Mouse (Mus musculus): Measurements from ENCODE around the gene Zmynd19.
A peak's percentile ranks its signal among the peaks of the same experiment; 100 is the strongest.

Zmynd19 gene

GRCm38 (mm10) chr2:24949421-24950188 lies at the start of gene Zmynd19:
Zmynd19 (plus strand) TSS chr2:24949792.
- peak; percentile 96 to 97 for DNase-seq (ENCODE audit: low spot score in 2 of 2)

- no peak for DNase-seq (ENCODE audit: low spot score in 2 of 2)
These were observed 48.5 kb upstream of the Zmynd19 start for GRCm38 (mm10) chr2:24901055-24901454.

- no peak for DNase-seq (ENCODE audit: low spot score in 2 of 2)
These were observed 46.6 kb upstream of the Zmynd19 start for GRCm38 (mm10) chr2:24902999-24903398.

GRCm38 (mm10) chr2:24904823-24905652 lies 44.6 kb upstream of the Zmynd19 start:
- DNase-seq (ENCODE audit: low spot score in 2 of 2), result no peak

- no peak for DNase-seq (ENCODE audit: low spot score in 2 of 2)
These were observed 43.9 kb upstream of the Zmynd19 start for GRCm38 (mm10) chr2:24905653-24906155.

GRCm38 (mm10) chr2:24910481-24910880 lies 39.1 kb upstream of the Zmynd19 start:
- no peak for DNase-seq (ENCODE audit: low spot score in 2 of 2)

- DNase-seq (ENCODE audit: low spot score in 2 of 2), result no peak
These were observed 37.4 kb upstream of the Zmynd19 start for GRCm38 (mm10) chr2:24912189-24912588.

GRCm38 (mm10) chr2:24912589-24912988 lies 37.0 kb upstream of the Zmynd19 start:
- DNase-seq (ENCODE audit: low spot score in 2 of 2), result no peak

GRCm38 (mm10) chr2:24914762-24915161 lies 34.8 kb upstream of the Zmynd19 start:
- no peak for DNase-seq (ENCODE audit: low spot score in 2 of 2)

GRCm38 (mm10) chr2:24918930-24919838 lies 30.4 kb upstream of the Zmynd19 start, which contains the start of gene Ehmt1:
Ehmt1 (minus strand) TSS chr2:24919614.
- peak; percentile 94 to 97 for DNase-seq (ENCODE audit: low spot score in 2 of 2)

GRCm38 (mm10) chr2:24919839-24920175 lies 29.8 kb upstream of the Zmynd19 start:
- no peak for DNase-seq (ENCODE audit: low spot score in 2 of 2)

GRCm38 (mm10) chr2:24923561-24923960 lies 26.0 kb upstream of the Zmynd19 start:
- DNase-seq (ENCODE audit: low spot score in 2 of 2), result no peak

GRCm38 (mm10) chr2:24925284-24925683 lies 24.3 kb upstream of the Zmynd19 start:
- no peak for DNase-seq (ENCODE audit: low spot score in 2 of 2)

GRCm38 (mm10) chr2:24926345-24926964 lies 23.1 kb upstream of the Zmynd19 start:
- DNase-seq (ENCODE audit: low spot score in 2 of 2), result no peak

- DNase-seq (ENCODE audit: low spot score in 2 of 2), result no peak
These were observed 22.6 kb upstream of the Zmynd19 start for GRCm38 (mm10) chr2:24926965-24927358.

- DNase-seq (ENCODE audit: low spot score in 2 of 2), result no peak
These were observed 21.6 kb upstream of the Zmynd19 start for GRCm38 (mm10) chr2:24927810-24928479.

- no peak for DNase-seq (ENCODE audit: low spot score in 2 of 2)
These were observed 20.5 kb upstream of the Zmynd19 start for GRCm38 (mm10) chr2:24929119-24929518.

GRCm38 (mm10) chr2:24929593-24929992 lies 20.0 kb upstream of the Zmynd19 start:
- DNase-seq (ENCODE audit: low spot score in 2 of 2), result no peak

- DNase-seq (ENCODE audit: low spot score in 2 of 2), result peak in 1 of 2 experiments; percentile 30
These were observed 15.1 kb upstream of the Zmynd19 start for GRCm38 (mm10) chr2:24934441-24934963.

- peak; percentile 90 to 91 for DNase-seq (ENCODE audit: low spot score in 2 of 2)
These were observed 14.4 kb upstream of the Zmynd19 start, which contains the start of gene Arrdc1 for GRCm38 (mm10) chr2:24935057-24935796. Arrdc1 (minus strand) TSS chr2:24935252.

Data from heart, adult 9 months (tissue).